Mouse (Mus musculus): ENCODE measurements around the gene Rnf187. TPM values are rescaled to one million over a fixed set of nuclear protein-coding genes. Genes with fewer than 3 reads are reported as not detected.
A peak's percentile ranks its signal among the peaks of the same experiment; 100 is the strongest.

Rnf187 gene
- polyA plus RNA-seq, 1 experiment = 99.2 TPM

DNA sequence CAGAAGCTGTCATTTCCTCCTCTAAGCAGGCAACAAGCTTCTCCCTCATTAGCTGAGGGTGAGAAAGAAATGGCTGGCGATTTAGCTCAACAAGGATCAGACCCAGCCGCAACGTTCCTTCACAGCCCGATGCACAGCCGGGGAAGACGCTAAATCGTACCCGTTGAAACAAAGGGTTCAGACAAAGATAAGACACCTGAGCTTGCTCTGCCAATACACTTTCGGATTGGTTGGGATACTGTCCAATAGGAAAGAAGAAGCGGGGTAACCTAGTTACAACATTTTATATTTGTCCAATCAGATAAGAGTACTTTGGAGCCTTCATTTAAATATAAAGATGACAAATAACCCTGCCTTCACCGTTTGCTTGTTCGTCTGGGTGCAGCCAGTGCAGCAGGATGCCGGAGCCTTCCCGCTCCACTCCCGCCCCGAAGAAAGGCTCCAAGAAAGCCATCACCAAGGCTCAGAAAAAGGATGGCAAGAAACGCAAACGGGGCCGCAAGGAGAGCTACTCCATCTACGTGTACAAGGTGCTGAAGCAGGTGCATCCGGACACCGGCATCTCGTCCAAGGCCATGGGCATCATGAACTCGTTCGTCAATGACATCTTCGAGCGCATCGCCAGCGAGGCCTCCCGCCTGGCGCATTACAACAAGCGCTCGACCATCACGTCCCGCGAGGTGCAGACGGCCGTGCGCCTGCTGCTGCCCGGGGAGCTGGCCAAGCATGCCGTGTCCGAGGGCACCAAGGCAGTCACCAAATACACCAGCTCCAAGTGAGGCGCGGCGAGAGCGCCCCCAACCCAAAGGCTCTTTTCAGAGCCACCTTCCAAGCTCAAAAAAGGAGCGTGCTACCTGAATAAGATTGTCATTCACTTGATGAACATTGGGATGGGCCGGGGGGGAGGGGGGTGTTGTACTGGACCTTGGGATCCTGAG lies 10.1 kb upstream of the Rnf187 start, which contains the start of gene Hist3h2ba:
Gene Hist3h2ba (plus strand): TSS at position 379 of the 938 bp plus-strand sequence.
- peak within 1 kb of the TSS; percentile 34 for H3K4me3 ChIP-seq (ENCODE audit: insufficient read depth, low read length)
- TF ChIP-seq POLR2A (IDR thresholded peaks at IDR 0.05; ENCODE audit: low read depth, low read length) = no peak
- no peak for TF ChIP-seq CTCF (IDR thresholded peaks at IDR 0.05; ENCODE audit: borderline replicate concordance, insufficient read depth, low read length)
- H3K27ac ChIP-seq (ENCODE audit: insufficient read depth, low read length) = no peak within 1 kb of the TSS
- no peaks in the 10 kb centered on the region for H3K4me1 ChIP-seq (ENCODE audit: control insufficient read depth, insufficient read depth, low read length)

GRCm38 (mm10) chr11:58947798-58948528 lies 9.2 kb upstream of the Rnf187 start:
- H3K4me1 ChIP-seq (ENCODE audit: control insufficient read depth, insufficient read depth, low read length) = no peaks in the 10 kb centered on the region
- H3K27ac ChIP-seq (ENCODE audit: insufficient read depth, low read length) = no peak overlapping the region
- TF ChIP-seq CTCF (IDR thresholded peaks at IDR 0.05; ENCODE audit: borderline replicate concordance, insufficient read depth, low read length) = no peak
- TF ChIP-seq POLR2A (IDR thresholded peaks at IDR 0.05; ENCODE audit: low read depth, low read length) = no peak
- peak overlapping the region; percentile 34 for H3K4me3 ChIP-seq (ENCODE audit: insufficient read depth, low read length)

GRCm38 (mm10) chr11:58947306-58947705 lies 8.6 kb upstream of the Rnf187 start:
- no peaks in the 10 kb centered on the region for H3K4me1 ChIP-seq (ENCODE audit: control insufficient read depth, insufficient read depth, low read length)
- no peak for TF ChIP-seq POLR2A (IDR thresholded peaks at IDR 0.05; ENCODE audit: low read depth, low read length)
- no peak for TF ChIP-seq CTCF (IDR thresholded peaks at IDR 0.05; ENCODE audit: borderline replicate concordance, insufficient read depth, low read length)
- no peak overlapping the region for H3K4me3 ChIP-seq (ENCODE audit: insufficient read depth, low read length)
- no peak overlapping the region for H3K27ac ChIP-seq (ENCODE audit: insufficient read depth, low read length)

- Histone ChIP-seq H3K4me3 (ENCODE audit: insufficient read depth, low read length) (no peak overlapping the region), H3K4me1 (ENCODE audit: control insufficient read depth, insufficient read depth, low read length) (no peaks in the 10 kb centered on the region), H3K27ac (ENCODE audit: insufficient read depth, low read length) (no peak overlapping the region)
- TF ChIP-seq POLR2A (IDR thresholded peaks at IDR 0.05; ENCODE audit: low read depth, low read length) (no peak), CTCF (IDR thresholded peaks at IDR 0.05; ENCODE audit: borderline replicate concordance, insufficient read depth, low read length) (no peak)
Observed at GRCm38 (mm10) chr11:58944136-58944535, 5.4 kb upstream of the Rnf187 start.

DNA sequence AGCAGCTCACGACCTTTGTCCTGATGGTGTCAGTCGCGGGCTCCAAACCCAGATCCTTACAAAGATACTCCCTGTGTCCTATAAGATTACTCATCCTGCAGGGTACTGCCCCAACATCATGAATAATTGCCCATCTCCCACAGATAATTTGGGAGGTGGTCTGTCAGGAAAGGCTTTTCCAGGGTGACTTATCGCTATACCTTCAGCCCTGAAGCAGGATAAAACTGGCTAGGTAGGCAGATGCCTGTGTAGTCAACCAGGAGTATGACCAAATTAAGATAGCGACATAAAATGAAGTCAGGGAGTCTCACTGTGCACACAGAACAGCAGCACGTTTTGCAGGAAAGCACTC lies 348 bp upstream of the Rnf187 start:
- TF ChIP-seq POLR2A (IDR thresholded peaks at IDR 0.05; ENCODE audit: low read depth, low read length) (no peak), CTCF (IDR thresholded peaks at IDR 0.05; ENCODE audit: borderline replicate concordance, insufficient read depth, low read length) (no peak)
- Histone ChIP-seq H3K27ac (ENCODE audit: insufficient read depth, low read length) (no peak overlapping the region), H3K4me1 (ENCODE audit: control insufficient read depth, insufficient read depth, low read length) (peaks cover 5% of the 10 kb centered on the region), H3K4me3 (ENCODE audit: insufficient read depth, low read length) (peak overlapping the region; percentile 1; the same call in 1 of the 2 replicates)

GRCm38 (mm10) chr11:58937909-58938308 lies 807 bp downstream of the Rnf187 start:
- Histone ChIP-seq H3K27ac (ENCODE audit: insufficient read depth, low read length) (no peak overlapping the region), H3K4me3 (ENCODE audit: insufficient read depth, low read length) (peak overlapping the region; percentile 88), H3K4me1 (ENCODE audit: control insufficient read depth, insufficient read depth, low read length) (peaks cover 5% of the 10 kb centered on the region)
- TF ChIP-seq CTCF (IDR thresholded peaks at IDR 0.05; ENCODE audit: borderline replicate concordance, insufficient read depth, low read length) (no peak), POLR2A (IDR thresholded peaks at IDR 0.05; ENCODE audit: low read depth, low read length) (no peak)

DNA sequence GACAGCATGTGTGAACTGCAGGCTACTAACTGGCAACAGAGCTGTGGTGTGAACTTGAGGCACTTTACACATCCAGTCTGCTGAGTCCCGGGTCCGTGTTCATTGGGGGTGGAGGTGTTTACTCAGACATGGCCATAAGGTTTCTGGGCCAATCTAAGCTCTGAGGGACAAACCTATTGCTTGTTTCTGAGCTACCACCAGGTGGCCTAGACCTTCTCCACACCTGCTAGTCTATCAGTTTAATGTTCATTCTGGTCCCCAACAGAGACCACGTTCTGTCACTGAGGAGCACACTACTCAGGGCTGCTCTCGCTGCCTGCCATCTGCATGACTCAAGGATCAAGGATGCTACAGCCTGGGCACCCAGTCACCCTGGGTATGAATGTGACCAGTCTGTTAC lies 7.1 kb downstream of the Rnf187 start:
- Histone ChIP-seq H3K27ac (ENCODE audit: insufficient read depth, low read length) (no peak overlapping the region), H3K4me3 (ENCODE audit: insufficient read depth, low read length) (no peak overlapping the region), H3K4me1 (ENCODE audit: control insufficient read depth, insufficient read depth, low read length) (no peaks in the 10 kb centered on the region)
- TF ChIP-seq CTCF (IDR thresholded peaks at IDR 0.05; ENCODE audit: borderline replicate concordance, insufficient read depth, low read length) (no peak), POLR2A (IDR thresholded peaks at IDR 0.05; ENCODE audit: low read depth, low read length) (no peak)

DNA sequence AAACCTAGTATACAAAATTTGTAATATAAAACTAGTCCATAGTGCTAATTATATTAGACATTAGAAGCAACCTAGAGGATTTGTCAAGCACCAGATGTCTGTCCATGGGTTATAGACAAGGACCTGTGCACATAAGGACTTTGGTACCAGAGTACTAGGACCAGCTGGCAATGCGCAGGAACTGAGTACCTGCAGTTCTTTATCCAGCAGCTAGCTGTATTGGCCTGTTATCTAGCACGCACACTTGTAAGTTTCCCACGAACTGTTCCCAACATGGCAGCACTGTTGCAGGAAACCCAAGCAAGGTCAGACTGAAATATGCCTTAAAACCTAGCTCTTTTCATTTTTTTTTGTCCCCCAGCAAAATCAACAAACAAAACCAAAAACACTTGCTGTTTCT lies 8.5 kb downstream of the Rnf187 start:
- H3K27ac ChIP-seq (ENCODE audit: insufficient read depth, low read length) = no peak overlapping the region
- no peak for TF ChIP-seq CTCF (IDR thresholded peaks at IDR 0.05; ENCODE audit: borderline replicate concordance, insufficient read depth, low read length)
- TF ChIP-seq POLR2A (IDR thresholded peaks at IDR 0.05; ENCODE audit: low read depth, low read length) = no peak
- no peak overlapping the region for H3K4me3 ChIP-seq (ENCODE audit: insufficient read depth, low read length)
- H3K4me1 ChIP-seq (ENCODE audit: control insufficient read depth, insufficient read depth, low read length) = no peaks in the 10 kb centered on the region

DNA sequence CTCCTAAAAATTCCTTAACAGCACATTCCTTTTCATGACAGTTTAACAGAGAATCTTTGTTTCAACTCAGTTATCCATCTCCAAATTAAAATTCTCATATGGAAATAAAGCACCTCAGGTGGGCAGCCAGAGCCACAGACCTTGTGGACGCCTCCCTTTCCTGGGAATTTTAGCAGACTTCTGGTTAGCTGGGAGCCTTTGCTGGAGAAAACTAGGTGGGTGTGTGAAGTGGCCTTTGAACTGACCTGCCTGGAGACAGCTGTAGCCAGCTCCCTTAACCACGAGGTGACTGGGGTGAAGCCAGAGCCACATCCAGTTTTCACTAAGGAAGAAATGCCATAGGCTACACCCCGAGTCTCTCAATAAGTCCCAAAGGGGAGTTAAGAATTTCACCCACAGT lies 9.1 kb downstream of the Rnf187 start:
- TF ChIP-seq POLR2A (IDR thresholded peaks at IDR 0.05; ENCODE audit: low read depth, low read length) = no peak
- TF ChIP-seq CTCF (IDR thresholded peaks at IDR 0.05; ENCODE audit: borderline replicate concordance, insufficient read depth, low read length) = no peak
- Histone ChIP-seq H3K4me3 (ENCODE audit: insufficient read depth, low read length) (no peak overlapping the region), H3K4me1 (ENCODE audit: control insufficient read depth, insufficient read depth, low read length) (no peaks in the 10 kb centered on the region), H3K27ac (ENCODE audit: insufficient read depth, low read length) (no peak overlapping the region)

- no peak for TF ChIP-seq CTCF (IDR thresholded peaks at IDR 0.05; ENCODE audit: borderline replicate concordance, insufficient read depth, low read length)
- no peak for TF ChIP-seq POLR2A (IDR thresholded peaks at IDR 0.05; ENCODE audit: low read depth, low read length)
- Histone ChIP-seq H3K27ac (ENCODE audit: insufficient read depth, low read length) (no peak overlapping the region), H3K4me1 (ENCODE audit: control insufficient read depth, insufficient read depth, low read length) (no peaks in the 10 kb centered on the region), H3K4me3 (ENCODE audit: insufficient read depth, low read length) (no peak overlapping the region)
Observed at GRCm38 (mm10) chr11:58929055-58929454, 9.7 kb downstream of the Rnf187 start.

All from embryonic fibroblast, embryonic 13.5 days (primary cell).